Mouse (Mus musculus) liver, adult 2 months (tissue): ENCODE results near the gene Mboat2.

Experiments used
- CTCF ChIP-seq: fragments of 200-500 bp; IDR thresholded peaks from 2 replicates; pipeline ENCODE4 v1.5.1; 2011; ENCODE audit warnings: low read depth, low read length, control low read depth
- POLR2A ChIP-seq: fragments of 200-500 bp; IDR thresholded peaks from 2 replicates; pipeline ENCODE4 v1.6.1; 2011; ENCODE audit warnings: low read length, control low read depth; ENCODE audit not compliant: insufficient read depth; ENCODE audit errors: extremely low read depth

DNA sequence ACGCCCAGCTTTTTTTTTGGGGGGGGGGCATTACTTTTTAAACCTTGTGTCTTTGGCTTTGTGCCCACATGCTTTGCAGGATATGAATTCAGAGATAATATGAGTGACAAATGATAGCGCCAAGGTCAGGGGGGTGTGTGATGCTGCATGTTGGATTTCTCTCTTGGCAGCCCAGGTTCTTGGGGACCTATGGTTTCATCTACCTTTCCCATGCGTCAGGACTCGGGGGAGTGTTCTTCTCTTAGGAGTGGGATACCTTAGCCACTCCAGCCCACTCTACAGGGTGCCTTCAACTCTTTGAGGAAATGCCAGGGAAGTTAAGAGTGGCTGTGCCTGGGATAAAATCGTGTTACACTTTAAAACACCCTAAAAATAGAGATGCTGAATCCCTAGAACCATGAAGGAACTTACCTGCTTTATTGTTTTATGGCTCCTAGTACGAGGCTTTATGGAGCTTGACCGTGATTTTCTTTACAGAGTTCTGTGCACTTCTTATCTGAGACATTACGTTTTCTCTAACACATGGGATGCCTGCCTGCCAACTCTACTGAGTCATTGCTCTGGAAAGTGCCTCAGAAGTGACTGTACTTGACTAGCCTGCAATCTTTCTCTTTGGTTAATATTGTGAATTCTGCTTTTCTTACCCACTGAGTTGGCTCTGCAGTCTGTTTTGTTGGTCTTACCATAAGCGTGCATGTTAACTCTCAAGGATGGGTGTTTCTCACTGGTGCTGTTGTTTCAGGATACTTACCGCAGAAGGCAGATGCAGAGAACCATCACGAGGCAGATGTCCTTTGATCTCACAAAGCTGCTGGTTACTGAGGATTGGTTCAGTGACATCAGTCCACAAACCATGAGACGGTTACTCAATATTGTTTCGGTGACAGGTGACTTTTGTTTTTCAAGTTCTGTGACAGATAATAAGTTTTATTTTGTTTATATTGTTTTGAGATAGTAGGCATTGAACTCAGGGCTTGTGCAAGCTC lies 182.2 kb downstream of the Mboat2 start:
- TF ChIP-seq CTCF (no peak), POLR2A (no peak)
